Mouse (Mus musculus): ENCODE results near the gene Tmem95. TPM values are rescaled to one million over a fixed set of nuclear protein-coding genes. Genes with fewer than 3 reads are reported as not detected.

The Tmem95 gene
- polyA plus RNA-seq, 1 experiment from 2014 or later = 0.32 TPM

DNA sequence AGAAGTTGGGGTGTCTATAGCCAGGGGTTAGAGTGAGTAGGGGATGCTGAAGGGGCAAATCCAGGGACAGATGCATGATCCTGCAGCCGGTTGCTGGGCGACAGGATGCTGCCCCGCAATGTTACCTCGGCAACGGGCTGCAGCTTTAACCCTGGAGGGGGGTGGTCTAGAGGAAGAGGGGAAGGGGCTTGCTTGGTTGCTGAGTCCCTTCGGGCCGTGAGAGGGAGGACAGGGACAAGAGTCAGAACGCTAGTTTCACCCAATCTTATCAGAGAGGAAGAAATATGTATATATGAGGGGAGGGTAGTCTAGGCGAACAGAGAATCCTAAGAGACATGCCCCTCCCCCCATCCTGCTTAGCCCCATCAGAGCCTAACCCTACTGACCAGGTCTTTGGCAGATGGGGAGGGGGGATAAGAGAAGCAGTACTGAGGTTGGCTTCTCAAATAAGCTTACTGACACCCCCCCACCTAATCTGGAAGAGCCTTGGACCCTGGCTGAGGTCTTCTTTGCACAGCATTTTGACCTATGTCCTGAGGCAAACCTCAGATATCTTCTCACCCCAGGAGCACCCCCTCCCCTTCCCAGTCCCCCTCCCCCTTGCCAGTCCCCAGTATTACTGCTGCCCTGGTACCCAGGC, 42.4 kb downstream of the Tmem95 start:
- Histone ChIP-seq H3K4me3 (replicated peaks) (peak overlapping the region; percentile 74), H3K27me3 (peaks cover 18% of the 10 kb centered on the region), H3K4me2 (peak overlapping the region; percentile 97), H3K27ac (no peak overlapping the region), H3K36me3 (peaks cover 29% of the 10 kb centered on the region; the same call in 1 of the 2 replicates), H3K9ac (0 out of 2 replicates have a peak overlapping the region, but pooled peaks have one; percentile 3), H3K4me1 (peaks cover 48% of the 10 kb centered on the region), H3K9me3 (replicated peaks) (no peaks in the 10 kb centered on the region)
- 10% methylated on average over 9 of the region's 9 CpGs for WGBS
- ATAC-seq (replicated peaks; ENCODE audit: low FRiP score) = no peak

DNA sequence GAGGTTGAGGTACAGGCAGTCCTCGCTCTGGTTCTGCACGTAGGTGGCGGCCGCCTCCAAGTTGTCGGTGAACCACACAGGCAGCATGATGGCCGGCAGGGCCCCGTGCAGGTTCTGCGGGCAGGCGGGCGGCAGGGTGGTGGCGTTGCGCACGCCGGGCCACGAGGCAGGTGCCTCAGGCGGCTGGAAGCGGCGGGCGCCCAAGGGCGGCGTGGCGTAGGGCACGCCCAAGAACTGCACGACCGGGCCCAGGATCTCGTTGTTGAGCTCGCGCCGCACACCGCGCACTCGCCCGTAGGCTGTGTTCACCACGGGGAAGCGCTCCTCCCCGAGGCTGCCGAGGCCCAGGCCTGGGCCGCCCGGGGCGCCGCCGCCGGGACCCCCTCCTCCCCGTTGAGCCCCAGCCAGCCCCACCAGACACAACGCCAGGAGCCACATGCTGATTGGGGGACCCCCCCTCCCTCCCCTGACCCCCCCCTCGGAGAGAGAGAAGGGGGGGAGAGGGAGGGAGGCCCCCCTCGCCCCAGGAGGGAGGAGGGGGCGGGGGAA, 43.7 kb downstream of the Tmem95 start:
- Histone ChIP-seq H3K9me3 (replicated peaks) (no peaks in the 10 kb centered on the region), H3K4me1 (peaks cover 47% of the 10 kb centered on the region), H3K27me3 (peaks cover 18% of the 10 kb centered on the region), H3K27ac (peak overlapping the region; percentile 48; the same call in 1 of the 2 replicates), H3K36me3 (peaks cover 25% of the 10 kb centered on the region; the same call in 1 of the 2 replicates), H3K4me3 (replicated peaks) (peak overlapping the region; percentile 74), H3K4me2 (peak overlapping the region; percentile 97), H3K9ac (peak overlapping the region; percentile 49)
- ATAC-seq (replicated peaks; ENCODE audit: low FRiP score) = no peak
- WGBS = 6% methylated on average over 45 of the region's 48 CpGs

DNA sequence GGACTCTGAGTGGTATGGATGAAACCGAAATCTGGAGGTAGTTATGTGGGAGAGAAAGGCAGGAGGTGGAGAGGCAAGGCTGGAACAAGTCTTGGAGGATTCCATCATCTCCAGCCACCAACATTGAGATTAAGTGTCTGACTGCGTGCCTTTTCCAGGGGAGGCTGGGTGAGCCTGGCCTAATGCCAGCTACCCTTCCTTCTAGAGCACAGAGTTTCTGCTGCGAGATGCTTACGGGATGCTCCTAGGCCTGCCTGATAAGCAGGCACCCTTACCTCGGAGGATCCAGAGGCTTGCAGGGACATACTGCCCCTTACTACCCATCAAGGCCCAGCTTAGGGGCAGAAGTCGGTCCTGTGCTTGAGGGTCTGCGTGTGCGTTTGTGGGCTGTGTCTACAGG, 44.3 kb downstream of the Tmem95 start:
- H3K36me3 ChIP-seq = peaks cover 25% of the 10 kb centered on the region; the same call in 1 of the 2 replicates
- WGBS = 61% methylated on average over 8 of the region's 8 CpGs
- H3K9ac ChIP-seq = peak overlapping the region; percentile 49

DNA sequence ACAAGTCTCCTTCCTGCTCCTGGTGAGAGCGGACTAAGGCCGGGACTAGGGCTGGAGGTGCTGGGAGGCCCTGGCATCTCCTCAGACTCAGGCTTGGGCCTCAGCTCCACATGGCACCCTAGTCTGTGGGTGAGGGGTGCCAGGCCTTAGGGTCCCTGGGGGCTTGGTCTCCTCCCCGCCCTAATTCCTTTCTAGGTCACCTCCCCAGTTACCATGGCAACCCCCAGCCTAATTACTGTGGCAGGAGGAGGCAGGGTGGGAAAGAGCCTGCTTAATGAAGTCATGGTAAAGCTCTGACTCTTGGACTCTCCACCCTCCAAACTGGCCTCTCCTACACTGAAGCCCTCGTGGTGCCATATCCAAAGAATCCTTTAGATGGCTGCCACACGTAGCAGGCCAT, 49.0 kb downstream of the Tmem95 start:
- 0 out of 2 replicates have a peak, but pooled peaks have one; percentile 37 for ATAC-seq (replicated peaks; ENCODE audit: low FRiP score)
- H3K4me3 ChIP-seq (replicated peaks) = no peak overlapping the region
- H3K36me3 ChIP-seq = peaks cover 69% of the 10 kb centered on the region
- H3K4me1 ChIP-seq = peaks cover 14% of the 10 kb centered on the region
- H3K27me3 ChIP-seq = peaks cover 2% of the 10 kb centered on the region; the same call in 1 of the 2 replicates
- no peak overlapping the region for H3K9ac ChIP-seq
- H3K27ac ChIP-seq = no peak overlapping the region
- 76% methylated on average over 5 of the region's 5 CpGs for WGBS
- H3K4me2 ChIP-seq = no peak overlapping the region
- H3K9me3 ChIP-seq (replicated peaks) = no peaks in the 10 kb centered on the region

More for the DNA sequence above, 44.3 kb downstream of the Tmem95 start:
- Histone ChIP-seq H3K4me2 (peak overlapping the region; percentile 97), H3K9me3 (replicated peaks) (no peaks in the 10 kb centered on the region), H3K27me3 (peaks cover 18% of the 10 kb centered on the region), H3K27ac (no peak overlapping the region), H3K4me1 (peaks cover 49% of the 10 kb centered on the region), H3K4me3 (replicated peaks) (peak overlapping the region; percentile 74)
- ATAC-seq (replicated peaks; ENCODE audit: low FRiP score) = no peak

Small RNA genes within 50 kb of the gene (microRNA-seq; reads per million reads assigned to microRNA genes)
- not detected for gene Mir6924

Other genes with a start within 250 kb of the Tmem95 start
- 29.2 TPM in 2 replicates for gene Fxr2, start 245.0 kb downstream of the Tmem95 start, polyA plus RNA-seq (2015; fragmentation: Nextera tagmentation; extraction: Ambion mirVana)
- gene Sox15, start 222.7 kb downstream of the Tmem95 start, polyA plus RNA-seq (2015; fragmentation: Nextera tagmentation; extraction: Ambion mirVana) = 0.18 and 0.19 TPM in 2 replicates
- gene Mpdu1, start 215.4 kb downstream of the Tmem95 start, polyA plus RNA-seq (2015; fragmentation: Nextera tagmentation; extraction: Ambion mirVana) = 71.8 and 78.0 TPM in 2 replicates
- 10.0 and 14.1 TPM in 2 replicates for gene Cd68, start 211.9 kb downstream of the Tmem95 start, polyA plus RNA-seq (2015; fragmentation: Nextera tagmentation; extraction: Ambion mirVana)
- gene Eif4a1, start 205.6 kb downstream of the Tmem95 start, polyA plus RNA-seq (2015; fragmentation: Nextera tagmentation; extraction: Ambion mirVana) = 586 and 589 TPM in 2 replicates
- gene Senp3, start 195.9 kb downstream of the Tmem95 start, polyA plus RNA-seq (2015; fragmentation: Nextera tagmentation; extraction: Ambion mirVana) = 91.6 and 95.2 TPM in 2 replicates
- 0.45 and 0.53 TPM in 2 replicates for gene Tnfsf13, start 192.2 kb downstream of the Tmem95 start, polyA plus RNA-seq (2015; fragmentation: Nextera tagmentation; extraction: Ambion mirVana)
- 9.1 and 11.1 TPM in 2 replicates for gene Tnfsf12, start 182.2 kb downstream of the Tmem95 start, polyA plus RNA-seq (2015; fragmentation: Nextera tagmentation; extraction: Ambion mirVana)
- gene Tnfsfm13, start 181.9 kb downstream of the Tmem95 start, polyA plus RNA-seq (2015; fragmentation: Nextera tagmentation; extraction: Ambion mirVana) = 4.5 and 7.0 TPM in 2 replicates
- 29.9 and 31.1 TPM in 2 replicates for gene Polr2a, start 119.4 kb downstream of the Tmem95 start, polyA plus RNA-seq (2015; fragmentation: Nextera tagmentation; extraction: Ambion mirVana)
- 0.27 and 0.36 TPM in 2 replicates for gene Slc35g3, start 116.0 kb downstream of the Tmem95 start, polyA plus RNA-seq (2015; fragmentation: Nextera tagmentation; extraction: Ambion mirVana)
- 1.9 and 2.8 TPM in 2 replicates for gene Zbtb4, start 112.1 kb downstream of the Tmem95 start, polyA plus RNA-seq (2015; fragmentation: Nextera tagmentation; extraction: Ambion mirVana)
- 11.4 and 12.3 TPM in 2 replicates for gene Chrnb1, start 82.1 kb downstream of the Tmem95 start, polyA plus RNA-seq (2015; fragmentation: Nextera tagmentation; extraction: Ambion mirVana)
- gene Fgf11, start 76.2 kb downstream of the Tmem95 start, polyA plus RNA-seq (2015; fragmentation: Nextera tagmentation; extraction: Ambion mirVana) = 2.0 and 2.5 TPM in 2 replicates
- 8.3 TPM in 2 replicates for gene Tmem102, start 72.4 kb downstream of the Tmem95 start, polyA plus RNA-seq (2015; fragmentation: Nextera tagmentation; extraction: Ambion mirVana)
- not detected in 2 replicates for gene Gm39566, start 62.7 kb downstream of the Tmem95 start, polyA plus RNA-seq (2015; fragmentation: Nextera tagmentation; extraction: Ambion mirVana)
- gene Spem2, start 59.6 kb downstream of the Tmem95 start, polyA plus RNA-seq (2015; fragmentation: Nextera tagmentation; extraction: Ambion mirVana) = not detected in 2 replicates
- gene Spem1, start 55.8 kb downstream of the Tmem95 start, polyA plus RNA-seq (2015; fragmentation: Nextera tagmentation; extraction: Ambion mirVana) = 0.14 and 0.32 TPM in 2 replicates
- gene Nlgn2, start 40.2 kb downstream of the Tmem95 start, polyA plus RNA-seq (2015; fragmentation: Nextera tagmentation; extraction: Ambion mirVana) = 5.6 and 7.6 TPM in 2 replicates
- gene Tmem256, start 39.5 kb downstream of the Tmem95 start, polyA plus RNA-seq (2015; fragmentation: Nextera tagmentation; extraction: Ambion mirVana) = 409 and 443 TPM in 2 replicates
- 96.5 and 105 TPM in 2 replicates for gene Plscr3, start 31.6 kb downstream of the Tmem95 start, polyA plus RNA-seq (2015; fragmentation: Nextera tagmentation; extraction: Ambion mirVana)
- gene Tnk1, start 19.3 kb downstream of the Tmem95 start, polyA plus RNA-seq (2015; fragmentation: Nextera tagmentation; extraction: Ambion mirVana) = 5.8 and 7.3 TPM in 2 replicates
- gene Kctd11, start 3.4 kb upstream of the Tmem95 start, polyA plus RNA-seq (2015; fragmentation: Nextera tagmentation; extraction: Ambion mirVana) = 9.4 and 10.1 TPM in 2 replicates
- 0.58 and 0.62 TPM in 2 replicates for gene Acap1, start 17.5 kb upstream of the Tmem95 start, polyA plus RNA-seq (2015; fragmentation: Nextera tagmentation; extraction: Ambion mirVana)
- gene 2810408A11Rik, start 23.0 kb upstream of the Tmem95 start, polyA plus RNA-seq (2015; fragmentation: Nextera tagmentation; extraction: Ambion mirVana) = 12.6 and 13.0 TPM in 2 replicates
- gene Neurl4, start 23.1 kb upstream of the Tmem95 start, polyA plus RNA-seq (2015; fragmentation: Nextera tagmentation; extraction: Ambion mirVana) = 9.3 and 10.8 TPM in 2 replicates
- gene Gps2, start 35.9 kb upstream of the Tmem95 start, polyA plus RNA-seq (2015; fragmentation: Nextera tagmentation; extraction: Ambion mirVana) = 77.8 and 86.2 TPM in 2 replicates
- 1,729 and 1,795 TPM in 2 replicates for gene Eif5a, start 43.9 kb upstream of the Tmem95 start, polyA plus RNA-seq (2015; fragmentation: Nextera tagmentation; extraction: Ambion mirVana)
- gene Ybx2, start 57.8 kb upstream of the Tmem95 start, polyA plus RNA-seq (2015; fragmentation: Nextera tagmentation; extraction: Ambion mirVana) = 6.3 and 7.5 TPM in 2 replicates
- 17.3 and 22.1 TPM in 2 replicates for gene Slc2a4, start 70.2 kb upstream of the Tmem95 start, polyA plus RNA-seq (2015; fragmentation: Nextera tagmentation; extraction: Ambion mirVana)
- 173 and 178 TPM in 2 replicates for gene Cldn7, start 86.8 kb upstream of the Tmem95 start, polyA plus RNA-seq (2015; fragmentation: Nextera tagmentation; extraction: Ambion mirVana)
- gene Ctdnep1, start 103.1 kb upstream of the Tmem95 start, polyA plus RNA-seq (2015; fragmentation: Nextera tagmentation; extraction: Ambion mirVana) = 31.0 and 31.7 TPM in 2 replicates
- 116 and 120 TPM in 2 replicates for gene Elp5, start 104.5 kb upstream of the Tmem95 start, polyA plus RNA-seq (2015; fragmentation: Nextera tagmentation; extraction: Ambion mirVana)
- 447 and 450 TPM in 2 replicates for gene Gabarap, start 113.1 kb upstream of the Tmem95 start, polyA plus RNA-seq (2015; fragmentation: Nextera tagmentation; extraction: Ambion mirVana)
- gene Phf23, start 117.8 kb upstream of the Tmem95 start, polyA plus RNA-seq (2015; fragmentation: Nextera tagmentation; extraction: Ambion mirVana) = 75.8 and 78.8 TPM in 2 replicates
- 38.2 and 43.2 TPM in 2 replicates for gene Dvl2, start 122.6 kb upstream of the Tmem95 start, polyA plus RNA-seq (2015; fragmentation: Nextera tagmentation; extraction: Ambion mirVana)
- 78.1 and 83.0 TPM in 2 replicates for gene Acadvl, start 137.4 kb upstream of the Tmem95 start, polyA plus RNA-seq (2015; fragmentation: Nextera tagmentation; extraction: Ambion mirVana)
- gene Dlg4, start 138.9 kb upstream of the Tmem95 start, polyA plus RNA-seq (2015; fragmentation: Nextera tagmentation; extraction: Ambion mirVana) = 12.9 and 15.2 TPM in 2 replicates
- 1.3 and 2.3 TPM in 2 replicates for gene Asgr1, start 176.1 kb upstream of the Tmem95 start, polyA plus RNA-seq (2015; fragmentation: Nextera tagmentation; extraction: Ambion mirVana)
- gene Asgr2, start 214.6 kb upstream of the Tmem95 start, polyA plus RNA-seq (2015; fragmentation: Nextera tagmentation; extraction: Ambion mirVana) = 0.18 and 0.28 TPM in 2 replicates

All from kidney, embryonic 15.5 days (tissue).